Mouse (Mus musculus) liver, adult 2 months (tissue): ENCODE data around the gene Sub1.

Experiments
- CTCF ChIP-seq: fragments of 200-500 bp; IDR thresholded peaks from 2 replicates; pipeline ENCODE4 v1.5.1; 2011; ENCODE audit warnings: low read depth, low read length, control low read depth
- POLR2A ChIP-seq: fragments of 200-500 bp; IDR thresholded peaks from 2 replicates; pipeline ENCODE4 v1.6.1; 2011; ENCODE audit warnings: low read length, control low read depth; ENCODE audit not compliant: insufficient read depth; ENCODE audit errors: extremely low read depth

DNA sequence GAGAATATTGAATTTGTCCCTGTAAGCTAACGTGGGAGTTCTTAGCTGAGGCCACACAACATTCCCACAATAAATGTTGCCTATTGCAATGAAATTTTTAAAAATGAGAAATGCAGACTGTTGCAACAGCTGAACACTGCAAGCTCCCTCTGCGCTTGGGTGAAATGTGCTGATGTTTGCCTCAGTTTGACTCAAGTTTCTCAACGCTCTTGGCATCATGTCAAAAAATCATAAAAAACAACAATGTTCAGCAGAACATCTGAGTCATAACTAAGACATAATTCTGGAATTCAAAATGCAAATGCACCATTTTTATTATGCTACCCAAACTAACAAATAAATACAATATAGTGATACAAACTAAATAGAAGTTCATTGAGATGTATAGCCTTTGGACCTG, 37.1 kb downstream of the Sub1 start:
- no peak for TF ChIP-seq CTCF
- TF ChIP-seq POLR2A: no peak
